Mouse (Mus musculus) ovary, postnatal 10 days (tissue): ENCODE measurements at regions not wholly inside any gene's neighbourhood (a gene's known extent, or its start where the extent isn't known, plus 50 kb on each side); places are given as distances from the start of the nearest gene placed in this dataset.
"Not testable (repeated sequence)": the region's sequence is repeated elsewhere in the genome, so short reads cannot be mapped to it uniquely, and the experiment has no call there.

ENCODE experiments used
- DNase-seq: peaks from one replicate; pipeline ENCODE4 v3.0.0; 2022; ENCODE audit warnings: low spot score

DNA sequence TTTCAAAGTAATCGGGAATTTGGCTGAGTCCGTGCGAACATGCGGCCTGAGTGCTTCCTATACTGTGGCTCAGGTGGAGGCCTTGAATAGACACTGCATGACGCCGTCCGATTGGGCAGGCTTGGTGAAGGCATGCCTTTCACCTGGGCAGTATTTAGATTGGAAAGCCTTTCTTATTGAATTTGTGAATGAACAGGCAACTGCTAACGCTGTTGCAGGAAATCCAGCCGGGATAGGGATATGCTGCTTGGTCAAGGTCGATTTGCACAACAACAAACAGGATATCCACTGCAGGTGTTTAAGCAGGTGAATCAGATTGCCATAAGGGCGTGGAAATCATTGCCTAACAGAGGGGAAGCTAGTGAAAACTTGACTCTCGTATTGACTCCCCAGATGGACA, 183.7 kb upstream of the Ccdc54 start:
- DNase-seq, result not testable (repeated sequence)

- DNase-seq, result no peak
Observed at GRCm38 (mm10) chr16:50766055-50766770, 175.3 kb upstream of the Ccdc54 start.

DNA sequence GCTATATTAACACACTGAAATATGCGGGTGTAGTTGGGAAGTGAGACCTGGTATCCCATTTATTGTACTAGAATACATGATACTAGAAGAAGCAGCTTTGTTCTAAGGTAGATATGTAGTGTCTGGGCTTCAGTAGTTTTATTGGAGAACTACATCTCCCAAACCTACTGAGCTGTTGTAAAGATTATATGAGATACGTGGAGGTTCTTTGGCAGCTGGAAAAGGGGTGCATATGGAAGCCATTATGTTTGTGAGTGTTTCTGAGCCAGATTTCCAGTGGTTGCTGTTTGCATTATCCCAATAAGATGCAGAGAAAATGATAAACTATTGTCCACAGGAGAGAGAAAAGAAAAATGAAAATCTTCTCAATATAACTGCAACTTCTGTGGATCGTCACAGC, 171.1 kb upstream of the Ccdc54 start:
- no peak for DNase-seq

- no peak for DNase-seq
Observed at GRCm38 (mm10) chr16:50759979-50760378, 169.0 kb upstream of the Ccdc54 start.

DNA sequence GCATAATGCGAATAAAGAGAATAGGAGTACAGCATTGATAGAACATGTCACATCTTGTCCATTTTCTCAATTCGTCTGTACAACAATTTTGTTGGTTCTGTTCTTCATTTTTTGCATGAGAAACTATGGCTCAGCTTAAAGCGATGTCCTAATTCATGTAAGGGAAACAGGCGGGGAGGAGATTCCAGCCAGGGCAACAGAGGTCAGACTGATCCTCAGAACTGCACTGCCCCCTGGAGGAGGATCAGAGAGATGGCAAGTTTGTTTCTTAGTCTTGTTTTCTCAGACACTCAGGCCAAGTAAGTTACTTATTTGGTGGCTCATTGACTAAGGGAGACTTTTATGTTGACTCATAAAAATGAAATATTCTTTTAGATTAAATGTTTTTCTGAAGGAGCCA, 165.7 kb upstream of the Ccdc54 start:
- no peak for DNase-seq

GRCm38 (mm10) chr16:50753612-50754389, 162.8 kb upstream of the Ccdc54 start:
- no peak for DNase-seq

DNA sequence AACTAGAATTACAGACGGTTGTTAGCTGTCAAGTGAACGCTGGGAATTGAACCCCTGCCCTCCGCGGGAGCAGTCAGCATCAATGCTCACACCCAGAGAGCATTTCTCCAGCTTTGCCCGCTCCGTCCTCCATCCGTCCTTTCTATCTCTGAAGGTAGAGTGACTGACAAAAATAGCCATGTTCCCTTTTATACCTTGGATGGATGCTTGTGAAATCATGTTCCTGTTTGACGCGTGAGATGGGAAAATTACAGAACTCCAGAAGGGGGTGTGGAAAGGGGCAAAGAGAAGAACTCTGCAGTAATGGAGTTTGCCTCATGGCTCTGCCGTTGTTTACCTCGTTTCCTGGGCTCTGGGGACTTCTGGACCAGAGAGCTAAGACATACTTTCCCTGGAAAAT, 162.1 kb upstream of the Ccdc54 start:
- no peak for DNase-seq

DNA sequence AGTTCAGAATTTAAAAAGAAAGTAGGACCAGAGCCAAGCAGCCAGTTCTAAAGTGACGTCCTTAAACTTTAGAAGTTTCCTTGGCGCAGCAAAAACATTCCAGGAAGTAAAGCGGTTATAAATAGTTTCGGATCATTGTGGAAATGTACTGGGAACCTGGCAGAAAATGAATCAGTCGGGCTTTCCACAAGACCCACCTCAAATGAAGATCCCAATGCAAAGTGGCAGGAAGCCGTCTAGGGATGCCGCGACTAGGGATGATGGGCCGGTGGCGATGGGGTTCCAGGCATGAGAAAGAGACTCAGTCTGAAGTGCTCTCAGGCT, 161.3 kb upstream of the Ccdc54 start:
- DNase-seq, result no peak

DNA sequence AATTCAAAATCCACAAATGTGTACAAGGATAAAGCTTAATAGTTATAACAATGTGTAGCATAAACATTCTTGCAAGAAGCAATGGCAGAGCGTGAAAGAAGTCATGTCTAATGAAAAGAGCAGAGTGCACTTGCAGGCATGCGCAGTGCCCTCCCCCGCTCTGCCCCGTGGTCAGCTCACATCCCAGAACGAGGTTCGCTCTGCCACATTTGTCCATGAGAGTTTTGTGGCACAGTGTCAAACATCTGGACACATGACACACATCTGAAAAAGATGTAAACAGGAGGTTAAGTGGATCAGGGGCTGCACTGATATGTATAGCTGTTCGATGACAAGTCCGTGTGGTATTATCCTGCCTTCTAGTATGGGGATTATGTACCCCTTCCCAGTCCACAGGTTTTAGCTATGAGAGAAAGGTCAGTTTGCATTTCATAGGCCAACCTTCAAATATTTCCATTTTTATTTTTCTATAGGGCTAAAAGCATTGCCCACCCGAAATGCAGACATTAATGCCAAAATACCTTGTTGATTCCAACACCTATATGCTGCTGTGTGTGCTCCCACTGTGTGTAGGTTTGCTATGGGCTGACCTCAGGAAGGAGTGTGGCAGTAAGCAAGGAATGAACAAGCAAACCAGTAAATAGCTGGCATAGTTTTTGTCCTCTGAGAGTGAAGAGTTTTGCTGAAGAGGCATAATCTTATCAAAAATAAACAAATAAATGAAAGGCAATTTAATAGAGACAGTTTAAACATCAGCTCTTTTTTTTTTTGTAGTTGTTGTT, 160.7 kb upstream of the Ccdc54 start:
- DNase-seq, result no peak

GRCm38 (mm10) chr16:50747698-50748097, 156.7 kb upstream of the Ccdc54 start:
- DNase-seq, result no peak

DNA sequence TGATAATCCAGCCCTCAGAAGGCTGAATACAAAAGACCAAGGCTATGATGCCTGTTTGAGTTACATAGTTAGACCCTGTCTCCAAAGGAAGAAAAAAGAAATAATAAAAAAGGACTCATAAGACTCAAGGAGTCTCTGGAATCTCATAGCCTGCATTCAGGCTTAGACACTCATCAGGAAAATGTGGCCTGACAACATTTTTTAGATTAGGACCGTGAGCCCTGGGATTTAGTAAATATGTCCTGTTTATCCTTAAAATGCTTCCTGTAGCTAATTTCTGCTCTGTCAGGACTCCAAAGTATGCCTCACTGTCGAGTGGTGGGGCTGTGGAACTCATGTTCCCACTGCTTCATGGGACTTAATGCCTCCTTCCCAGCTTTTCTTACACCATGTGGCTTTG, 154.8 kb upstream of the Ccdc54 start:
- no peak for DNase-seq

- DNase-seq, result no peak
Observed at GRCm38 (mm10) chr16:50737396-50737843, 146.5 kb upstream of the Ccdc54 start.

GRCm38 (mm10) chr16:50736151-50737047, 145.4 kb upstream of the Ccdc54 start:
- DNase-seq, result peak; percentile 78

- no peak for DNase-seq
Observed at GRCm38 (mm10) chr16:50733359-50733758, 142.4 kb upstream of the Ccdc54 start.

DNA sequence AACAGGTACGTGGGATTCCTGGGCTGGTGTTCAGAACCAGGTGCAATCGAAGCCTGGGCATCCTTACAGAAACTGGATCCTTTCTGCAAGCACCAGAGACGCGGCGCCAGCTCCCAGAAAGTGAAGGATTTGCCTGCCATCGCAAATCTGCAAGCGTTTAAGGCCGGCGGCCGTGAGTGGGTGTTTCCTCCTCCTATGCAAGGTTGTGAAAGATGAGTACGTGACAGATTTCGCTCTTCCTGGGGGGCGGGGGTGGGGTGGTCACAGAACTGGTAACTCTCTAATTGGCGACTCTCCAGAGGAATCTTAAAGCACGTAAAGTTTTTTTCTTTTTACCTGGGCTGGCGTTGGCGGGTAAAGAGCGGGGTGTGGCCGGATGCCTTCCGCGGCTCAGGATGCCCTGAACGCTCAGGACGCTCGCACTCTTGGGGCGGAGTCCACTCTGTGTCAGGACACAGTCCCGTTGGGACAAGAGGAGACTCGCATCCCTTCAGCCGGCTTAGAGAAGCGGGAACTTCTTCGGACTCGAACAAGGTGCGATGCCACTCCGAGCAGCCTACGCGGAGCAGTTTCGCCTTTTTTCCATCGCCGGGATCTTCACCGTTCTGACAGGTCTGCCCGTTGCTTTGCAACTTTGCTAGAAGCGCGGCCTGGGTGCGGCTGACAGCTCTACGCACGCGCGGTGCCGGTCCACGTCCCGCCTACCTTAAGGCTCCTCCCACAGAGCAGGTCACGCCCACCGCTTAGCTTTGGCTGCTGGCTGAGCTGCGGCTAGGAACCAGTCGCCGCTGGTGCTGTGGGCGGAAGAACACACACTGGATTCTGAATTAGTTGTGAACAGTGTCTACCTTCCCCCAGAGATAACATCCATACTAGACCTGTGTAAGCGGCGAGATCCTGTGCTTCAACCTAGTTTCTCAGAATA, 141.4 kb upstream of the Ccdc54 start:
- peak; percentile 66 for DNase-seq

GRCm38 (mm10) chr16:50729341-50729740, 138.4 kb upstream of the Ccdc54 start:
- DNase-seq, result no peak

DNA sequence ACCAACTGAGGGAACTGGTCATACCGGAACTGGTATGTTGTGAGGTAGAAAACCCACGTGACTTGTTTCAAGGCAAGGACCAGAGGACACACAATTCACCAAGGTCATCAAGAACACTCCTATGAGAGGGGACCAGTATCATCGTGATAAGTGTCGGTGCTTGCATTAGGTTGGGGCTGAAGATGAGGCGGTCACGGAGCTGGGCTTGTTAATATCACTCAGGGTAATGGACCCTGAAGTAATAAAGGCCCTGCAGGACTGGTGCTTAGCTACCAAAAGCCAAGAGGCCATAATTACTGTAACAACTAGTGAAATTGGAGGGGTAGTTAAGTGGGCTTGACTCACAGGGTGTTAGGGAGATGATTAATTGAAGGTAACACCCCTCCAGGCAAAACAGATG, 132.2 kb upstream of the Ccdc54 start:
- no peak for DNase-seq

- no peak for DNase-seq
Observed at GRCm38 (mm10) chr16:50717306-50718017, 126.5 kb upstream of the Ccdc54 start.

GRCm38 (mm10) chr16:50709727-50710126, 118.8 kb upstream of the Ccdc54 start:
- DNase-seq, result no peak

DNA sequence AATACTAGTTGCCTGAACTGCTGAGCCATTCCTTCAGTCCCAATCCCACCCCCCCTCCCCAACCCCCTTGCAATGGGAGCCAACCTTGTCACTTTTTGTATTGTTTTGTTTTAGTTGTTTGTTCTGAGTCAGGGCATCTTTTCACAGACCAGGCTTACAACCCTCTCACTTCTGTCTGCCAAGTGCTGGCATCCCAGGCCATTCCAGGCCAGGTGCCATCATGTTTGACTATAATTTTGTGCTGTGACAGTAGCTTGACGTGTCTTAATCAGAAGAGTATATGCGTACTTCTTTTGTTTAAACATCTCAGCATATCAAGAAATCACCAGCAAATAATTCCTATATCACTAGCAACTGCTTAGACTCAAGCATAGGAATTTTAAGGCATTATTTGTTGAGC, 117.0 kb upstream of the Ccdc54 start:
- DNase-seq, result no peak
